Mouse (Mus musculus): ENCODE measurements around the gene Cst13. TPM values are rescaled to one million over a fixed set of nuclear protein-coding genes. Genes with fewer than 3 reads are reported as not detected.
A peak's percentile ranks its signal among the peaks of the same experiment; 100 is the strongest.

Cst13 gene
- polyA plus RNA-seq, 1 experiment from 2014 or later: not detected

GRCm38 (mm10) chr2:148870526-148870925 lies 50.6 kb downstream of the Cst13 start:
- Histone ChIP-seq H3K27me3 (ENCODE audit: control insufficient read depth, insufficient read depth, low read length) (no peaks in the 10 kb centered on the region), H3K4me2 (no peak overlapping the region), H3K9ac (ENCODE audit: low read length) (no peak overlapping the region), H3K36me3 (ENCODE audit: control insufficient read depth, insufficient read depth, low read length) (peaks cover 10% of the 10 kb centered on the region; the same call in 1 of the 2 replicates), H3K27ac (ENCODE audit: low read depth, low read length) (no peak overlapping the region), H3K4me3 (ENCODE audit: low read depth, low read length) (no peak overlapping the region), H3K9me3 (ENCODE audit: control insufficient read depth, low read length) (no peaks in the 10 kb centered on the region), H3K4me1 (ENCODE audit: control insufficient read depth, insufficient read depth, low read length) (peaks cover 19% of the 10 kb centered on the region)
- ATAC-seq (ENCODE audit: low FRiP score) (no peak), DNase-seq (ENCODE audit: low spot score, missing footprints) (no peak)
- WGBS: 93% methylated on average over 3 of the region's 3 CpGs

DNA sequence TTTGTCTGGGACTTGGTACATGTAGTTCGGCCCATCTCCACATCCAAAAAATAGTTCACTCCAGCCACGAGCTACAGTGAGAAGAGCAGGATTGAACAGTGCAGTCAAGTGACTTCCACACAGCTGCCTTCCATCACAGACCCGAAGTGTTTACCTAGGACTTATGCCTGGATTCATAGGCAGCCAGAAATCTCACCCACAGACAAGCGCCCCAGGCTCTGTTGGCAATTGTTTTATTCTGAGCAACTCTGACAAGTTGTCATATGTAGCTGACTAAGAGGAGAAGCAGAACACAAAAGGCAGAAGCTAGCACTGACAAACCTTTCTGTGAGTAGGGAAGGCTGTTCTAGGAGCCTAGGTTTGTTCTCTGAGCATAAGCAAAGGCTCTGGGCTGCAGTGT lies 53.0 kb downstream of the Cst13 start:
- no peak for ATAC-seq (ENCODE audit: low FRiP score)
- no peak overlapping the region for H3K27ac ChIP-seq (ENCODE audit: low read depth, low read length)
- no peak for DNase-seq (ENCODE audit: low spot score, missing footprints)
- no peaks in the 10 kb centered on the region for H3K27me3 ChIP-seq (ENCODE audit: control insufficient read depth, insufficient read depth, low read length)
- peak overlapping the region; percentile 81 for H3K4me2 ChIP-seq
- H3K9me3 ChIP-seq (ENCODE audit: control insufficient read depth, low read length): no peaks in the 10 kb centered on the region
- H3K4me1 ChIP-seq (ENCODE audit: control insufficient read depth, insufficient read depth, low read length): peaks cover 23% of the 10 kb centered on the region
- H3K36me3 ChIP-seq (ENCODE audit: control insufficient read depth, insufficient read depth, low read length): peaks cover 10% of the 10 kb centered on the region; the same call in 1 of the 2 replicates
- H3K4me3 ChIP-seq (ENCODE audit: low read depth, low read length): no peak overlapping the region; the same call in 1 of the 2 replicates
- WGBS: 85% methylated on average over 4 of the region's 4 CpGs
- no peak overlapping the region for H3K9ac ChIP-seq (ENCODE audit: low read length)

- Histone ChIP-seq H3K9ac (ENCODE audit: low read length) (peak overlapping the region; percentile 71), H3K4me3 (ENCODE audit: low read depth, low read length) (peak overlapping the region; percentile 60)
- ATAC-seq (ENCODE audit: low FRiP score): no peak
Measured at GRCm38 (mm10) chr2:148874224-148874616, 54.3 kb downstream of the Cst13 start.

DNA sequence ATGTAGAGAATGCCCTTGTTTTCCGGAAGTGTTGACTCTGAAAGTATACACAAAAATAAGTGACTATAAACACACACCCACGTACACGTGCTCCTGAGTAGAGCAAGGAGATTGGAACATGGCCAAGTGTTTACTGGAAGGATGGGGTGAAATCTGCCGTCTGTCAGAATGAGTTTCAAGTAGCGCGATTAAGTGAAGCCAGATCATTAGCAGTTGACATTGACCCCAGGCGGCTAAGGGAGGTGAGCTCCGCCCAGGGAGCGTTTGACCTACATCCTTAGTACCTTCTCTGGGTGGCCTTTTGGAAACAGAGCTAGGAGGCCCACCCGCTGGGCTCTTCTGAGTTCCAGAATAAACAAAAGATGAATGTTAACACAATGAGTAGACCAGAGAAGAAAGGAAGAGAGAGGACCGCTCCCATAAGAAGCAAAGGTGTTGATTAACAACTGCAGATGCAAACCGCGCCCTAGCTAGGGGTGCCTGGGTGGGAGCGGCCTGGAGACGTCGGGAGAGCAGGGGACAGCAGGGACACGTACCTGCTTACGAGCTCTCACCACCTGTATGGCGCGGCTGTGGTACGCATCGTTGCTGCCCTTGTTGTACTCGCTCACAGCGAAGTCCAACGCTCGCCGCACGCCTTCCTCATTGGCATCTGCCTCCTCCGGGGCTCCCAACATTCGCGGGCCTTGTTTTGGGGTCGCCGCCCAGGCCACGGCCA lies 54.9 kb downstream of the Cst13 start:
- 2% methylated on average over 34 of the region's 34 CpGs for WGBS
- peak overlapping the region; percentile 60 for H3K4me3 ChIP-seq (ENCODE audit: low read depth, low read length)
- ATAC-seq (ENCODE audit: low FRiP score): peak; percentile 73
- peak; percentile 98 for DNase-seq (ENCODE audit: low spot score, missing footprints)
- H3K27ac ChIP-seq (ENCODE audit: low read depth, low read length): peak overlapping the region; percentile 10; the same call in 1 of the 2 replicates
- peaks cover 23% of the 10 kb centered on the region for H3K4me1 ChIP-seq (ENCODE audit: control insufficient read depth, insufficient read depth, low read length)
- peak overlapping the region; percentile 71 for H3K9ac ChIP-seq (ENCODE audit: low read length)
- H3K27me3 ChIP-seq (ENCODE audit: control insufficient read depth, insufficient read depth, low read length): no peaks in the 10 kb centered on the region
- H3K4me2 ChIP-seq: peak overlapping the region; percentile 81
- H3K9me3 ChIP-seq (ENCODE audit: control insufficient read depth, low read length): no peaks in the 10 kb centered on the region
- H3K36me3 ChIP-seq (ENCODE audit: control insufficient read depth, insufficient read depth, low read length): peaks cover 10% of the 10 kb centered on the region; the same call in 1 of the 2 replicates

More at GRCm38 (mm10) chr2:148874224-148874616, 54.3 kb downstream of the Cst13 start:
- peaks cover 23% of the 10 kb centered on the region for H3K4me1 ChIP-seq (ENCODE audit: control insufficient read depth, insufficient read depth, low read length)
- peak overlapping the region; percentile 81 for H3K4me2 ChIP-seq
- H3K27me3 ChIP-seq (ENCODE audit: control insufficient read depth, insufficient read depth, low read length): no peaks in the 10 kb centered on the region
- H3K9me3 ChIP-seq (ENCODE audit: control insufficient read depth, low read length): no peaks in the 10 kb centered on the region
- peaks cover 10% of the 10 kb centered on the region; the same call in 1 of the 2 replicates for H3K36me3 ChIP-seq (ENCODE audit: control insufficient read depth, insufficient read depth, low read length)
- no peak for DNase-seq (ENCODE audit: low spot score, missing footprints)
- H3K27ac ChIP-seq (ENCODE audit: low read depth, low read length): no peak overlapping the region
- WGBS: 58% methylated on average over 3 of the region's 3 CpGs

GRCm38 (mm10) chr2:148875335-148875811 lies 55.5 kb downstream of the Cst13 start, which contains the start of gene Cst3:
Gene Cst3, minus strand, starts transcription at chr2:148875692.
- Histone ChIP-seq H3K4me3 (ENCODE audit: low read depth, low read length) (peak within 1 kb of the TSS; percentile 60), H3K4me1 (ENCODE audit: control insufficient read depth, insufficient read depth, low read length) (peaks cover 23% of the 10 kb centered on the region)
- 0% methylated on average over 19 of the region's 19 CpGs for WGBS

GRCm38 (mm10) chr2:148877016-148877770 lies 57.3 kb downstream of the Cst13 start:
- H3K9me3 ChIP-seq (ENCODE audit: control insufficient read depth, low read length): no peaks in the 10 kb centered on the region
- 56% methylated on average over 3 of the region's 3 CpGs for WGBS
- H3K27ac ChIP-seq (ENCODE audit: low read depth, low read length): no peak overlapping the region
- DNase-seq (ENCODE audit: low spot score, missing footprints) (no peak), ATAC-seq (ENCODE audit: low FRiP score) (no peak)
- no peak overlapping the region for H3K9ac ChIP-seq (ENCODE audit: low read length)
- peaks cover 23% of the 10 kb centered on the region for H3K4me1 ChIP-seq (ENCODE audit: control insufficient read depth, insufficient read depth, low read length)
- H3K4me3 ChIP-seq (ENCODE audit: low read depth, low read length): no peak overlapping the region
- no peaks in the 10 kb centered on the region for H3K36me3 ChIP-seq (ENCODE audit: control insufficient read depth, insufficient read depth, low read length)
- H3K27me3 ChIP-seq (ENCODE audit: control insufficient read depth, insufficient read depth, low read length): no peaks in the 10 kb centered on the region
- H3K4me2 ChIP-seq: no peak overlapping the region

More at GRCm38 (mm10) chr2:148875335-148875811, 55.5 kb downstream of the Cst13 start, which contains the start of gene Cst3:
- peak; percentile 97 for ATAC-seq (ENCODE audit: low FRiP score)
- H3K9me3 ChIP-seq (ENCODE audit: control insufficient read depth, low read length): no peaks in the 10 kb centered on the region
- peaks cover 10% of the 10 kb centered on the region; the same call in 1 of the 2 replicates for H3K36me3 ChIP-seq (ENCODE audit: control insufficient read depth, insufficient read depth, low read length)
- H3K4me2 ChIP-seq: peak within 1 kb of the TSS; percentile 81
- H3K27me3 ChIP-seq (ENCODE audit: control insufficient read depth, insufficient read depth, low read length): no peaks in the 10 kb centered on the region
- peak within 1 kb of the TSS; percentile 71 for H3K9ac ChIP-seq (ENCODE audit: low read length)
- peak within 1 kb of the TSS; percentile 10; the same call in 1 of the 2 replicates for H3K27ac ChIP-seq (ENCODE audit: low read depth, low read length)
- no peak for DNase-seq (ENCODE audit: low spot score, missing footprints)

DNA sequence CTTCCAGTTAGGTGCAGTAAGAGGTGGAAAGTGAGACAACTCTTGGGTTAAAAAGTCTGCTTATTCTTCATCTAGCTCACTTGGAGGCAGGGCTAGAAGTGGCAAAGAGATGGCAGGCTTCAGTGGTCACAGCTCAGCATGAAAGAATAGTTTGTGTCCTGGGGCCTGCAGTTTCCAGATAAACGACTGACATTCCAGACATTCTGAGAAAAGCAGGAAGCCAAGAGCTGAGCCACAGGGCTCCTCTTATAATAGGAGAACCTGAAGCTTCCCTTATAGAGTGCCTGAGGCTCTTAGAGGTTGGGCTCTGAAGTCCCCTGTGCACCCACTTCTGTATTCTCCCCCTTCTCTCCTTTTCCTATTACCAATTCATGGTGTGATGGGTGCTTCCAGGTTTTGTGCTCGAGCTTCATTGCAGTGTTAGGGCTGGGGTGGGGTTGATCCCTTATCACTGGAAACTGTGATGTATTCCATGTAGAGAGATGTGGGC lies 58.8 kb downstream of the Cst13 start:
- ATAC-seq (ENCODE audit: low FRiP score): no peak
- H3K4me2 ChIP-seq: no peak overlapping the region
- WGBS: 13% methylated on average over 2 of the region's 2 CpGs
- no peaks in the 10 kb centered on the region for H3K9me3 ChIP-seq (ENCODE audit: control insufficient read depth, low read length)
- H3K4me3 ChIP-seq (ENCODE audit: low read depth, low read length): no peak overlapping the region
- H3K27me3 ChIP-seq (ENCODE audit: control insufficient read depth, insufficient read depth, low read length): no peaks in the 10 kb centered on the region
- H3K4me1 ChIP-seq (ENCODE audit: control insufficient read depth, insufficient read depth, low read length): peaks cover 12% of the 10 kb centered on the region
- no peak overlapping the region for H3K9ac ChIP-seq (ENCODE audit: low read length)
- no peaks in the 10 kb centered on the region for H3K36me3 ChIP-seq (ENCODE audit: control insufficient read depth, insufficient read depth, low read length)
- DNase-seq (ENCODE audit: low spot score, missing footprints): no peak
- no peak overlapping the region for H3K27ac ChIP-seq (ENCODE audit: low read depth, low read length)

DNA sequence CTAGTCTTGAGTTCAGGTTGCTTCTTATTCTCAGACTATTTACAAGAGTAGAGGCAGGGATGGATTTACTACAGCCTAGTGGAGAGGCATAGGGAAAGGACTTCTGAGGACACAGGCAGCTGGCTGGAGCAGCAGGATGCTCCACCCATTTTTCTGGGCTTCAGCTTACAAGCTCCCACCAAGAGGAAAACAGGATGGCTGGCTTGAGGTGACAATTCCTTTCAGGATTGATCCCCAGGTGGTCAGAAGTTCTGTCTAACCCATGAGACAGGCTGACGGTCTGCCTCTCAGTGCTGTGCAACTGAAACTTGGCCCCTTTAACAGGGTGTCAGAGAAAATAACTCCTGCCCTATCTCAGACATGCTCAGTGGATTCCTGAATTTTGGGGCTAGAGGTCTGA lies 59.3 kb downstream of the Cst13 start:
- Histone ChIP-seq H3K27me3 (ENCODE audit: control insufficient read depth, insufficient read depth, low read length) (no peaks in the 10 kb centered on the region), H3K36me3 (ENCODE audit: control insufficient read depth, insufficient read depth, low read length) (no peaks in the 10 kb centered on the region), H3K9ac (ENCODE audit: low read length) (no peak overlapping the region), H3K4me2 (no peak overlapping the region), H3K27ac (ENCODE audit: low read depth, low read length) (no peak overlapping the region), H3K4me3 (ENCODE audit: low read depth, low read length) (no peak overlapping the region), H3K9me3 (ENCODE audit: control insufficient read depth, low read length) (no peaks in the 10 kb centered on the region), H3K4me1 (ENCODE audit: control insufficient read depth, insufficient read depth, low read length) (peaks cover 7% of the 10 kb centered on the region)
- 35% methylated on average over 1 of the region's 1 CpGs for WGBS
- DNase-seq (ENCODE audit: low spot score, missing footprints) (no peak), ATAC-seq (ENCODE audit: low FRiP score) (no peak)
